Mouse (Mus musculus) megakaryocyte, embryonic 14.5 days (primary cell): ENCODE results near the gene Cenpb.

ENCODE experiments used
- FLI1 ChIP-seq: IDR thresholded peaks from 2 replicates; pipeline ENCODE4 v1.6.1; 2012; ENCODE audit warnings: low read length, inconsistent platforms, mixed read lengths
- GATA1 ChIP-seq: IDR thresholded peaks from 3 replicates; pipeline ENCODE4 v1.6.1; 2012; ENCODE audit warnings: mixed read lengths, low read length, inconsistent platforms, borderline replicate concordance

DNA sequence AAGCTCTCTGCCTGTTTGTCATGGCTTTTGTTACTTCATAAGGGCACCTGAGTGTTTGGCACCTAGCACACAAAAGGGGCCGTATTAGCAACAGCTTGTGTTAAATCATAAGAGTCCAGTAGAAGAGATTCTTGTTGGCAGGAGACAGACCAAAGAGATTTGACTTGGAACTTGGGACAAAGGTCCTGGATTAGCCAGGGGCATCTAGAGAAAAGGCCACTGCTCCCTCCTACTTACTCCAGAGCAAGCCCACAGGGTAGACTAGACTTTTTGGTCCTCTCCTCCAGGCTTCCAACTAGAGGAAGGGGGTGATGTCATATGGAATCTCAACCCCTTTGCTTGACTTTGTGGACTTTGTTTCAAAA is 3.9 kb downstream of the Cenpb start:
- TF ChIP-seq GATA1: no peak
- TF ChIP-seq FLI1: no peak
